Mouse (Mus musculus) G1E (cell line): Measurements from ENCODE around the gene Klhl25.

Experiments
- CTCF ChIP-seq: IDR thresholded peaks from 2 replicates; pipeline ENCODE4 v1.5.1; 2012; ENCODE audit warnings: low read depth, low read length, inconsistent platforms, mixed read lengths
- TAL1 ChIP-seq: conservative IDR thresholded peaks from 2 replicates; pipeline ENCODE4 v1.6.1; 2012; ENCODE audit warnings: low read depth, low read length, inconsistent platforms, mixed read lengths

DNA sequence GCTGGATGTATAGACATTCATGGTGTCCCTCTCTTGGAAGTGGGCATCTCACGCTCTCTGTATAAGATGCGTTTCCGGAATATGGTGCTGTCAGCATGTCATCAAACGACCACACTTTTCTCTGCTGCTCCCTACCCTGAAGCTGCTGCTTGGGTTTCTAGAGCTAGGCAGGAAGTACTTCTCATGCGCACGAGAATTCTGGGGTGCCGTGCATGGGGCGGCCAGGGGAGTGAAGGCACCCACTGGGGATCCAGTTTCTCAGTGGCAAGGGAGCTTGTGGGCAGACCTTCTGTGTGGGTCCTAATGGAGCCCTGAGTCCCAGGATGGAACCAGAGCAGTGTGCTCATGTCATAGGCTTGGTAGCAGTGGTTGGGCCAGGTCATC lies 62.5 kb downstream of the Klhl25 start:
- TF ChIP-seq CTCF, result no peak
- TF ChIP-seq TAL1, result no peak
